Mouse (Mus musculus): ENCODE measurements at regions not wholly inside any gene's neighbourhood (a gene's known extent, or its start where the extent isn't known, plus 50 kb on each side); places are given as distances from the start of the nearest gene placed in this dataset.

GRCm38 (mm10) chr10:91242491-91243046, 61.5 kb upstream of the Tmpo start:
- peak; percentile 64 for ATAC-seq (ENCODE audit: low read depth)
- 39% methylated on average over 5 of the region's 5 CpGs for WGBS (ENCODE audit: insufficient replicate concordance)
- Histone ChIP-seq H3K4me3 (ENCODE audit: low read depth, low read length) (no peak overlapping the region), H3K9me3 (replicated peaks; ENCODE audit: control insufficient read depth, low read length) (no peaks in the 10 kb centered on the region), H3K4me1 (ENCODE audit: control insufficient read depth, low read depth, low read length) (no peaks in the 10 kb centered on the region; the same call in 1 of the 2 replicates), H3K27me3 (ENCODE audit: control insufficient read depth, insufficient read depth, low read depth, low read length) (no peaks in the 10 kb centered on the region), H3K4me2 (ENCODE audit: low read depth, low read length) (no peak overlapping the region), H3K27ac (ENCODE audit: low read length) (peak overlapping the region; percentile 21; the same call in 1 of the 2 replicates), H3K9ac (ENCODE audit: low read depth, low read length) (no peak overlapping the region), H3K36me3 (ENCODE audit: control insufficient read depth, insufficient read depth) (no peaks in the 10 kb centered on the region)

GRCm38 (mm10) chr10:91241611-91242005, 60.5 kb upstream of the Tmpo start:
- H3K4me2 ChIP-seq (ENCODE audit: low read depth, low read length) = no peak overlapping the region
- H3K9ac ChIP-seq (ENCODE audit: low read depth, low read length) = no peak overlapping the region
- no peak overlapping the region for H3K27ac ChIP-seq (ENCODE audit: low read length)
- no peaks in the 10 kb centered on the region; the same call in 1 of the 2 replicates for H3K4me1 ChIP-seq (ENCODE audit: control insufficient read depth, low read depth, low read length)
- ATAC-seq (ENCODE audit: low read depth) = no peak
- H3K27me3 ChIP-seq (ENCODE audit: control insufficient read depth, insufficient read depth, low read depth, low read length) = no peaks in the 10 kb centered on the region
- H3K4me3 ChIP-seq (ENCODE audit: low read depth, low read length) = no peak overlapping the region
- WGBS (ENCODE audit: insufficient replicate concordance) = 54% methylated on average over 7 of the region's 7 CpGs
- no peaks in the 10 kb centered on the region for H3K9me3 ChIP-seq (replicated peaks; ENCODE audit: control insufficient read depth, low read length)
- no peaks in the 10 kb centered on the region for H3K36me3 ChIP-seq (ENCODE audit: control insufficient read depth, insufficient read depth)

GRCm38 (mm10) chr10:91240856-91241610, 59.9 kb upstream of the Tmpo start:
- no peak for ATAC-seq (ENCODE audit: low read depth)
- Histone ChIP-seq H3K4me1 (ENCODE audit: control insufficient read depth, low read depth, low read length) (no peaks in the 10 kb centered on the region; the same call in 1 of the 2 replicates), H3K4me2 (ENCODE audit: low read depth, low read length) (no peak overlapping the region), H3K27ac (ENCODE audit: low read length) (no peak overlapping the region), H3K9me3 (replicated peaks; ENCODE audit: control insufficient read depth, low read length) (no peaks in the 10 kb centered on the region), H3K36me3 (ENCODE audit: control insufficient read depth, insufficient read depth) (no peaks in the 10 kb centered on the region), H3K27me3 (ENCODE audit: control insufficient read depth, insufficient read depth, low read depth, low read length) (no peaks in the 10 kb centered on the region), H3K9ac (ENCODE audit: low read depth, low read length) (no peak overlapping the region), H3K4me3 (ENCODE audit: low read depth, low read length) (no peak overlapping the region)
- 54% methylated on average over 10 of the region's 10 CpGs for WGBS (ENCODE audit: insufficient replicate concordance)

- no peak for ATAC-seq (ENCODE audit: low read depth)
- 39% methylated on average over 7 of the region's 7 CpGs for WGBS (ENCODE audit: insufficient replicate concordance)
- no peaks in the 10 kb centered on the region for H3K36me3 ChIP-seq (ENCODE audit: control insufficient read depth, insufficient read depth)
Measured at GRCm38 (mm10) chr10:91240320-91240719, 59.2 kb upstream of the Tmpo start.

GRCm38 (mm10) chr10:91236844-91237243, 55.7 kb upstream of the Tmpo start:
- Histone ChIP-seq H3K9me3 (replicated peaks; ENCODE audit: control insufficient read depth, low read length) (no peaks in the 10 kb centered on the region), H3K9ac (ENCODE audit: low read depth, low read length) (no peak overlapping the region), H3K4me1 (ENCODE audit: control insufficient read depth, low read depth, low read length) (no peaks in the 10 kb centered on the region; the same call in 1 of the 2 replicates), H3K4me2 (ENCODE audit: low read depth, low read length) (no peak overlapping the region), H3K27me3 (ENCODE audit: control insufficient read depth, insufficient read depth, low read depth, low read length) (no peaks in the 10 kb centered on the region), H3K4me3 (ENCODE audit: low read depth, low read length) (no peak overlapping the region), H3K27ac (ENCODE audit: low read length) (no peak overlapping the region), H3K36me3 (ENCODE audit: control insufficient read depth, insufficient read depth) (no peaks in the 10 kb centered on the region)
- 22% methylated on average over 7 of the region's 7 CpGs for WGBS (ENCODE audit: insufficient replicate concordance)
- ATAC-seq (ENCODE audit: low read depth) = no peak

More at GRCm38 (mm10) chr10:91240320-91240719, 59.2 kb upstream of the Tmpo start:
- Histone ChIP-seq H3K4me1 (ENCODE audit: control insufficient read depth, low read depth, low read length) (no peaks in the 10 kb centered on the region; the same call in 1 of the 2 replicates), H3K9ac (ENCODE audit: low read depth, low read length) (no peak overlapping the region), H3K27ac (ENCODE audit: low read length) (no peak overlapping the region), H3K9me3 (replicated peaks; ENCODE audit: control insufficient read depth, low read length) (no peaks in the 10 kb centered on the region), H3K27me3 (ENCODE audit: control insufficient read depth, insufficient read depth, low read depth, low read length) (no peaks in the 10 kb centered on the region), H3K4me2 (ENCODE audit: low read depth, low read length) (no peak overlapping the region), H3K4me3 (ENCODE audit: low read depth, low read length) (no peak overlapping the region)

- Histone ChIP-seq H3K4me1 (ENCODE audit: control insufficient read depth, low read depth, low read length) (no peaks in the 10 kb centered on the region), H3K4me2 (ENCODE audit: low read depth, low read length) (no peak overlapping the region), H3K4me3 (ENCODE audit: low read depth, low read length) (no peak overlapping the region), H3K9ac (ENCODE audit: low read depth, low read length) (no peak overlapping the region), H3K36me3 (ENCODE audit: control insufficient read depth, insufficient read depth) (no peaks in the 10 kb centered on the region), H3K27me3 (ENCODE audit: control insufficient read depth, insufficient read depth, low read depth, low read length) (no peaks in the 10 kb centered on the region), H3K27ac (ENCODE audit: low read length) (no peak overlapping the region), H3K9me3 (replicated peaks; ENCODE audit: control insufficient read depth, low read length) (no peaks in the 10 kb centered on the region)
- 34% methylated on average over 3 of the region's 3 CpGs for WGBS (ENCODE audit: insufficient replicate concordance)
- ATAC-seq (ENCODE audit: low read depth) = no peak
Measured at GRCm38 (mm10) chr10:91234709-91235108, 53.6 kb upstream of the Tmpo start.
